Mouse (Mus musculus): ENCODE results near the gene Dnajb3. TPM values are rescaled to one million over a fixed set of nuclear protein-coding genes. Genes with fewer than 3 reads are reported as not detected.

Dnajb3 gene
- 8.5 and 9.5 TPM in 2 replicates for polyA plus RNA-seq (2016; fragmentation: Nextera tagmentation; extraction: Ambion mirVana)

DNA sequence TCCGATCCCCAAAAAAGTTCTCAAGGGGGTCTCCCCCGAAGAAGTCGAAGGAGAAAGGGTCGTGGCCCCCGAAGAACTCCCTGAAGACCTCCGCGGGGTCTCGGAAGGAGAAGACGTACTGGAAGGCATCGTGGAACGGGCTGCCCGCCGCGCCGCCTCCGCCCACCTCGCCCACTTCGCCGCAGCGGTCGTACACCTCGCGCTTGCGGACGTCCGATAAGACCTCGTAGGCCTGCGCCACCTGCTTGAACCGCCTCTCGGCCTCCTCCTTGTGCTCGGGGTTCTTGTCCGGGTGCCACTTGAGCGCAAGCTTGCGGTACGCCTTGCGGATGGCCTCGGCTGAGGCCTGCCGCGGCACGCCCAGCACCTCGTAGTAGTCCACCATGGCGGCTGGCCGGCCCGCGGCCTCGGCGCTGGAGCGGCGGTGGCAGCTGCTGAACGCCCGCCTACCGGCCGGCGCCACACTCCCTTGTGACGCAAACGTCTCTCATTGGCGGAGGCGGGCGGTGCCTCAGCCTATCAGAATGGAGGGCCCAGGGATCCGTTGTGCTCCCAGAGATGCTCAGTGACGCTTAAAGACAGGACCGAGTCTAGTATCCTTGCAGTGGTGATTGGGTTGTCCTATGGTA, at the start of gene Dnajb3:
Gene Dnajb3, minus strand, starts transcription at position 489 of the 629 bp plus-strand sequence.
- H3K4me3 ChIP-seq: peak within 1 kb of the TSS; percentile 56
- peaks cover 11% of the 10 kb centered on the region for H3K4me1 ChIP-seq
- H3K9me3 ChIP-seq: peaks cover 27% of the 10 kb centered on the region
- no peaks in the 10 kb centered on the region; the same call in none of the 2 replicates for H3K36me3 ChIP-seq (replicated peaks)
- peaks cover 26% of the 10 kb centered on the region for H3K27me3 ChIP-seq (ENCODE audit: poor library complexity, severe bottlenecking)
- WGBS: 5% methylated on average over 62 of the region's 62 CpGs
- peak within 1 kb of the TSS; percentile 83 for H3K27ac ChIP-seq
- DNase-seq (ENCODE audit: extremely low spot score, low spot score): peak; percentile 85

DNA sequence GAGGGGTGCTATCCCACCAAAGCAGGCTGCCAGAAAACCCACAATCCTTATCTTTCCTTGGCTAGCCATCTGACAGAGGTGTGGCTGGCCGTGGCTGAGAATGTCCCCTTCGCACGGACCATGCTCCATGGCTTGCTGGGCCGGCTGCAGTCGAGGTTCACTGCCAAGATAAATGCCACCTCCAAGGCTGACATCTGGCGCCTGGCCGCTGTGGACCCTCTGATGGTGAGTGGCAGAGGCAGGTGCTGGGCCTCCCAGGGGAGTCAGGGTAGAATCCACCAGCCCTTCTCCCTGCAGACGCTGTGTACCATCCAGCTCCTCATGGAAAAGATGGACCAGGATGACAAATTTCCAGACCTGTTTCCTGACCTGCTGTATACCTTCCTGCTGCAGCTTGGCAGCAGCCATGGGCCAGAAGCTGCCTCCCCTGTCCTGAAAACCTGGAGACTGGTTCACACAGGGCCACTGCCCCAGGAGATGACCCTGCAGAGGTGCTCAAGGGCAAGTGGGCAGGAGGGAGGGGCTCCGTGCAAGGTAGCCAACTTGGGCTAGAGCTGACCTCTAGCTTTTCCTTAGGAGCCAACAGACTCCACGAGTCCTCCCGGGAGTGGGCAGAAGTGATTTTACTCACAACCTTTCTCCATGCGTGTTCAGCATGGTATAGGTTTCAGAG, 49.3 kb upstream of the Dnajb3 start:
- no peak overlapping the region for H3K4me3 ChIP-seq
- peaks cover 7% of the 10 kb centered on the region for H3K36me3 ChIP-seq (replicated peaks)
- H3K27me3 ChIP-seq (ENCODE audit: poor library complexity, severe bottlenecking): no peaks in the 10 kb centered on the region
- WGBS: 91% methylated on average over 12 of the region's 12 CpGs
- H3K9me3 ChIP-seq: peaks cover 98% of the 10 kb centered on the region
- H3K4me1 ChIP-seq: no peaks in the 10 kb centered on the region
- DNase-seq (ENCODE audit: extremely low spot score, low spot score): no peak
- no peak overlapping the region for H3K27ac ChIP-seq

DNA sequence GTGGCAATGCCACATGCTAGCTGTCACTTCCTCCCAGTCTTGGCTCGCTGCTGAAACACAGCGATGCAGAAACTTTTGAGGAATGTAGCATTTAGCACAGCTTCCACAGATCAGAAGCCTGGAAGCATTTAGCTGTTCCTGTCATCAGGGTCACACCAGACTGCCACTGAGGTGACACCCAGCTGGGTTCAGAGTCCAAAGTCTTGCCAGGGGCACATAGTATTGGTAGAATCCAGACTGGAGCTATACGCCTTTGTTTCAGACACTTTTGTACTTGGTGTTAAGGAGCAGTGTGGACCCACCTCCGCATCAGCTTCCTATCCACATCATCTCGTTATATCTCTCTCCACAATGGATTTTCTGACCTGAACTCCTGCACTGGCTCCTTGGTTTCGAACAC, 48.0 kb upstream of the Dnajb3 start:
- WGBS: 75% methylated on average over 6 of the region's 6 CpGs

DNA sequence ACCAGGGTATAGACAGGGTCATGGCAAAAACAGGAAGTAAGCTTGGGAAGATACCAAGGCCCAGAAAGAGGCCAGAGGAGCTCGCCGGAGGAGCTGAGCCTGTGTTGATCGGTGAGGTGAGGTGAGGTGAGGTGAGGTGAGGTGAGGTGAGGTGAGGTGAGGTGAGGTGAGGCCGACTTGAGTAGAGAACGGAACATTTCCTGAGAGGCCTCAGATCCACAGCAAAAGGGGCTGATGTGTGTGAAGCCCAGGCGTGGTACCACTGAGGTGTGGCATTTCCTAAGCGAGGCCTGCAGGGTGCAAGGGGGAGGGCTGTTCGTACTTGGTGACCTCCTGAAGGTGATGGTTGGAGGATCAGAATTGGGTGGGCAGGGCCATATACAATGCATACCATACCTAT, 47.5 kb upstream of the Dnajb3 start:
- no peaks in the 10 kb centered on the region for H3K4me1 ChIP-seq
- H3K9me3 ChIP-seq: peaks cover 98% of the 10 kb centered on the region
- no peak overlapping the region for H3K4me3 ChIP-seq
- H3K27me3 ChIP-seq (ENCODE audit: poor library complexity, severe bottlenecking): no peaks in the 10 kb centered on the region
- H3K27ac ChIP-seq: no peak overlapping the region
- 76% methylated on average over 8 of the region's 8 CpGs for WGBS
- DNase-seq (ENCODE audit: extremely low spot score, low spot score): no peak
- H3K36me3 ChIP-seq (replicated peaks): no peaks in the 10 kb centered on the region

More for the DNA sequence above, 48.0 kb upstream of the Dnajb3 start:
- DNase-seq (ENCODE audit: extremely low spot score, low spot score): no peak
- Histone ChIP-seq H3K9me3 (peaks cover 98% of the 10 kb centered on the region), H3K4me1 (no peaks in the 10 kb centered on the region), H3K4me3 (no peak overlapping the region), H3K27me3 (ENCODE audit: poor library complexity, severe bottlenecking) (no peaks in the 10 kb centered on the region), H3K36me3 (replicated peaks) (no peaks in the 10 kb centered on the region), H3K27ac (no peak overlapping the region)

DNA sequence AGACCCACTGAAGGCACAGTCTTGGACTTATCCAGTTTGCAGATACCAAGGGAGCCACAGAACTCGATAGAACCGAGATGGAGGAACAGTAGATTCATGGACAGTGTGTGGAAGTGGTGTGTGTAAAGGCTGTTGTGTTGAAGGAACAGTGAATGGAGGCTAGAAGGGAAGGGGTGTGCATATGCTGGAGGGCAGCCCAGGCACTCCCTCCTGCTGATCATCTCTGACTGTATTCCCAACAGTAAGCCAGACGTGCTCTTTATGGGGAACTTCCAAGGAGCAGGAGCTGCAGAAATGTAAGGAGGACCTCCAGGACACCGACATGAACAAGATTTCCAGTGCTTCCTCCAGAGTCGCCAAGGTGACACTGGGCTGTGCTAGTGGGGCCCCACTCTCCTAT, 44.4 kb upstream of the Dnajb3 start:
- no peaks in the 10 kb centered on the region for H3K27me3 ChIP-seq (ENCODE audit: poor library complexity, severe bottlenecking)
- 85% methylated on average over 5 of the region's 5 CpGs for WGBS
- DNase-seq (ENCODE audit: extremely low spot score, low spot score): no peak

DNA sequence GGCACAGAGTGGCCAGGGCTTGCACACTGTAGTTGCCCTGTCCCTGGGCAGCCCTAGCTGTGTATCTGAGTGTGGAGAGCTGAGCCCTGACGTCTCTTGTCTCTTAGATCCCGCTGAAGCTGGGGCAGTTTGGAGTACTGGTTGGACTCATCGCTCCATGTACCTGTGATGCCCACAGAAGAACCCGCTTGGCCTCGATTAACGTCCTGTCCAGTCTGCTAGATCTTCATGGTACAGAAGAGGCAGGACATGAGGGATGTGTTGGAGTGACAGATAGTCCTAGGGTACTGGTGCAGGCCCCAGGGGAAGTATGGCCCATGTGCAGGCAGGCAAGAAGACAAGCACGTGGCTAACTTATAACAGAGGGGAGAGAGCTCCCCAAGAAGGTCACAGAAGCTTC, 44.0 kb upstream of the Dnajb3 start:
- Histone ChIP-seq H3K27me3 (ENCODE audit: poor library complexity, severe bottlenecking) (no peaks in the 10 kb centered on the region), H3K36me3 (replicated peaks) (no peaks in the 10 kb centered on the region), H3K27ac (no peak overlapping the region), H3K9me3 (peaks cover 98% of the 10 kb centered on the region), H3K4me1 (no peaks in the 10 kb centered on the region), H3K4me3 (no peak overlapping the region)
- no peak for DNase-seq (ENCODE audit: extremely low spot score, low spot score)
- 81% methylated on average over 7 of the region's 7 CpGs for WGBS

More for the DNA sequence above, 44.4 kb upstream of the Dnajb3 start:
- no peak overlapping the region for H3K27ac ChIP-seq
- H3K4me1 ChIP-seq: no peaks in the 10 kb centered on the region
- H3K36me3 ChIP-seq (replicated peaks): no peaks in the 10 kb centered on the region
- peaks cover 98% of the 10 kb centered on the region for H3K9me3 ChIP-seq
- no peak overlapping the region for H3K4me3 ChIP-seq

DNA sequence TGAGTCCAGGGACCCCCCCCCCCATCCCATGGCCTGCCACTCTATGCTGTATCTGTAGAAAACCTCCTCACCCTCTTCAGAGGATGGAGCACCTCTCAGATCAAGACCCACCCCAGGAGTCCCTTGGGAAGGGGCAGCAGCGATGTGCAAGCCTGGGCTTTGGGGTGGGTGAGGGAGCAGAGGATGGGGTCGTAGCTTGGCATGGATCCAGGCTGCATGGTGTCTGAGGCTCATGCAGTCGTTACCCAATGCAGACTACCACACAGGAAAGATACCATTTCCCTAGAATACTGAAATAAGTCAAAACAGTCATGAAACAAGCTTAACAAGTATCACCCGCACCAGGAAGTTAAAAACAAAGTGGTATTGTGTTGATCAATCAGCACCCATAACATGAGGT, 43.1 kb upstream of the Dnajb3 start:
- WGBS: 77% methylated on average over 4 of the region's 4 CpGs
- Histone ChIP-seq H3K27me3 (ENCODE audit: poor library complexity, severe bottlenecking) (no peaks in the 10 kb centered on the region), H3K4me3 (no peak overlapping the region), H3K9me3 (peaks cover 98% of the 10 kb centered on the region), H3K36me3 (replicated peaks) (no peaks in the 10 kb centered on the region), H3K4me1 (no peaks in the 10 kb centered on the region), H3K27ac (no peak overlapping the region)
- DNase-seq (ENCODE audit: extremely low spot score, low spot score): no peak

DNA sequence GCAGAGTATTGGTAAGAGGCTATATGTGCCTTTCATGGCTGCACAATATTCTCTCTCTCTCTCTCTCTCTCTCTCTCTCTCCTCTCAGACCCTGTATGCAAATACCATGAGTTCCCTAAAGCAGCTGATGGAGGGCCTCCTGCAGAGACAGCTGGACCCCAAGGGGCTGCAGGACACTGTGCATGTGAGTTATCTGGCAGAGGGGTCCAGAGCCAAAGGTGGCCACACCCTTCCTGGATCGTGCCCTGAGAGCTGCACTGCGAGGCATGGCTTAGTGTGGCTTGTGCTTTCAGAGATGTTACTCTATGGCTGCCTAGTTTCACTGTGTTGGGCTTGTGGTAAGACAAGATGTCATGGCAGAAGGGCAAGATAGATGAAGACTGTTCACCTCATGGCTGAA, 42.1 kb upstream of the Dnajb3 start:
- no peak overlapping the region for H3K4me3 ChIP-seq
- H3K4me1 ChIP-seq: no peaks in the 10 kb centered on the region
- 54% methylated on average over 2 of the region's 2 CpGs for WGBS
- no peak overlapping the region for H3K27ac ChIP-seq
- no peaks in the 10 kb centered on the region for H3K27me3 ChIP-seq (ENCODE audit: poor library complexity, severe bottlenecking)
- no peak for DNase-seq (ENCODE audit: extremely low spot score, low spot score)
- H3K9me3 ChIP-seq: peaks cover 98% of the 10 kb centered on the region
- no peaks in the 10 kb centered on the region for H3K36me3 ChIP-seq (replicated peaks)

DNA sequence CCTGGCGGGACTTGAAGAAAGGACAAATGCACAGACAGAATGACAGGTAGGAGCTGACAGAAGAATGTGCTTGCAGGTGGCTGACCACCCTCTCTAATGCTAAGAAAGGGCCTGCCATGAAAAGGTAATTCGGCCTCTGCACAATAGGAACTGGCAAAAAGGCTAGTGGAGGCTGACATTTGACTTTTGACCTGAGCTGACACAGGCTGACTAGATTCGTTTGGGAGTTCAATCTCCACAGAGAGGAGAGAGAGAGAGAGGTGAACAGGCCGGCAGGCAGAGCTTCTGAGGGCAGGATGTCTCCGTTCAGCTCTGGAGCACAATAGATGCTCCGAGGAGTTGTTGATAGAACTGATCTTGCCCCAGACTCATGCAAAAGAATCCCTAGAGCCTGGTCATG, 40.8 kb upstream of the Dnajb3 start:
- DNase-seq (ENCODE audit: extremely low spot score, low spot score): no peak
- Histone ChIP-seq H3K4me3 (no peak overlapping the region), H3K9me3 (peaks cover 100% of the 10 kb centered on the region), H3K36me3 (replicated peaks) (no peaks in the 10 kb centered on the region), H3K27me3 (ENCODE audit: poor library complexity, severe bottlenecking) (no peaks in the 10 kb centered on the region), H3K27ac (no peak overlapping the region), H3K4me1 (no peaks in the 10 kb centered on the region)
- 48% methylated on average over 6 of the region's 6 CpGs for WGBS

DNA sequence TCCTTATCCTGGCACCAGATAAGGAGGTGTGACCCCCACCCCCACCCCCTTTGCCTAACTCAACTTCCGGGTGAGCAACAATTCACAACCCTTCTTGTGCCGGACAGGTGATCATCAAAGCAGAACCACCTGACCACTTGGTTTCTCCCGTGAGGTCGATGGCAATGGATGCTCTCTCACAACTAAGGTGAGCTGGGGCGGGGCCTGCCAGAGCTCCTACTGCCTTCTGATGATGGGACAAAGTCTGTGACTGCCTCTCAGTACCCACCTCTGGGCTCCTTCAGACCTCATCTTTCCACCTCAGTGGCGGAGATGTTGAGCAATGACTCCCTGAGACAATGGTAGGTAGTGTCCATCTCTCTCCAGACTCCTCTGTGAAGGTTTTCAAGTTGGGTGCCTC, 40.3 kb upstream of the Dnajb3 start:
- Histone ChIP-seq H3K27ac (no peak overlapping the region), H3K4me3 (no peak overlapping the region), H3K9me3 (peaks cover 100% of the 10 kb centered on the region), H3K4me1 (no peaks in the 10 kb centered on the region), H3K27me3 (ENCODE audit: poor library complexity, severe bottlenecking) (no peaks in the 10 kb centered on the region), H3K36me3 (replicated peaks) (no peaks in the 10 kb centered on the region)
- no peak for DNase-seq (ENCODE audit: extremely low spot score, low spot score)
- WGBS: 78% methylated on average over 6 of the region's 6 CpGs

DNA sequence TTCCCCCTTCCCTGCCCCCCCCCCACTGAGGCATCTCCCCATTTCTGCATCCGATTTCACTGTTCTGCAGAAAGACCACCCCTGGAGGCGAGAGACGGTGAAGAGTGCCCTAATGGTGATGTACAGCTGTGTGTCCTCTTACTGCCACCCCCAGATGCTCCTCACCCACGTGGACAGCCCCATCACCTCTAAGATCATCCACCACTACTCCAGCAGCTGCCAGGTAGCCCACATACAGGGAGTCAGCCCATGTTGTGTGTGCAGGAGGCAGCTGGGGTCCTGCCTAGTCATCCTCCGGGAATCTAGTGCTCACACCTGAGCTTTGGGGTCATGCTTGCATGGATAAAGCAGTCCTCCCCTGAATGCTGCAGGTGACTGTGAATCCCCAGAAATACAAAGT, 38.3 kb upstream of the Dnajb3 start:
- Histone ChIP-seq H3K4me3 (no peak overlapping the region), H3K36me3 (replicated peaks) (no peaks in the 10 kb centered on the region), H3K27me3 (ENCODE audit: poor library complexity, severe bottlenecking) (no peaks in the 10 kb centered on the region), H3K27ac (no peak overlapping the region), H3K4me1 (no peaks in the 10 kb centered on the region), H3K9me3 (peaks cover 100% of the 10 kb centered on the region)
- DNase-seq (ENCODE audit: extremely low spot score, low spot score): no peak
- WGBS: 67% methylated on average over 5 of the region's 5 CpGs

DNA sequence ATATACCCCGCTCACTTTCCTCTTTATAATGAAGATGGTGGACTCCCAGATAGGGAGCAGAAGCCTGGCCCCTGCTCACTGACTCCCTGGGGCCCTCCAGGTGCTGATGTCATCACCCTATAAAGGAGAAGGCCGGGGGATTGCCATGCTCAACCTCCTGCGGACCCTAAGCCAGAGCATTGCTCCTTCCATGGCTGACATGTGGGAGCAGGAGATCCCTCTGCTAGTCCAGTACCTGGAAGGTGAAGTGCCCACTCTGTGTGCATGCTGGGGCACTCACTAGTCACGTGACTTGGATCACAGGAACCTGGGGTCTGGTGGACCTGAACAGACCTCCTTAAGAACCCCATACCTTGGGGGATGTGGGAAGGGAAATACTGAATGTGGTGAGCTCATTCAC, 35.0 kb upstream of the Dnajb3 start:
- H3K4me1 ChIP-seq: no peaks in the 10 kb centered on the region
- no peaks in the 10 kb centered on the region for H3K36me3 ChIP-seq (replicated peaks)
- no peak overlapping the region for H3K27ac ChIP-seq
- DNase-seq (ENCODE audit: extremely low spot score, low spot score): no peak
- no peak overlapping the region for H3K4me3 ChIP-seq
- peaks cover 98% of the 10 kb centered on the region for H3K9me3 ChIP-seq
- 77% methylated on average over 4 of the region's 4 CpGs for WGBS
- no peaks in the 10 kb centered on the region for H3K27me3 ChIP-seq (ENCODE audit: poor library complexity, severe bottlenecking)

DNA sequence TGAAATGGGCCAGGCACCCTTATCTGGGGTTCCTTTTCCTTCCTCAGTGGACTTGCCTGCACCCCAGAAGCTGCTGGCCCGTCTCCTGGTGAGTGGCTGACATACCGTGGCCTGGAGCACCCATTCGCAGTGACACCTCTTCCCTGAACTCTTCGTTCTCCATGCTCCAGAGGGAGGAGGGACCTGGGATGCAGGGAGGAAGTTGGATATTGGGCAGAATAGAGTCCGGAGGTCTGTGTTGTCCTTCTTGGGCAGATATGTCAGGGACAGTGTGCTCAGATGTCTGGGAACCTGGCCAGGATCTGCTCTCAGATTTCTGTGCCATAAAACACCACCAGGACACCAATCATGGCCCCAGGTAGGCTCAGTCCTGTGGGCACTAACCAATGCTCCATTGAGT, 34.5 kb upstream of the Dnajb3 start:
- WGBS: 76% methylated on average over 5 of the region's 5 CpGs
- Histone ChIP-seq H3K9me3 (peaks cover 98% of the 10 kb centered on the region), H3K4me1 (no peaks in the 10 kb centered on the region), H3K27ac (no peak overlapping the region), H3K27me3 (ENCODE audit: poor library complexity, severe bottlenecking) (no peaks in the 10 kb centered on the region), H3K4me3 (no peak overlapping the region), H3K36me3 (replicated peaks) (no peaks in the 10 kb centered on the region)
- no peak for DNase-seq (ENCODE audit: extremely low spot score, low spot score)
